Mouse (Mus musculus): ENCODE data around the gene Cds2. TPM values are rescaled to one million over a fixed set of nuclear protein-coding genes. Genes with fewer than 3 reads are reported as not detected.
"Not testable (repeated sequence)": the region's sequence is repeated elsewhere in the genome, so short reads cannot be mapped to it uniquely, and the experiment has no call there.

Cds2 gene
- total RNA-seq (2021), result 10 to 100 TPM; 78.3 to 96.3 TPM

GRCm38 (mm10) chr2:132262879-132263398 lies at the start of gene Cds2:
Gene Cds2 (plus strand): TSS chr2:132263148.
- intact Hi-C loops (cut with DNase I), result loop anchor here (2.0 kb wide), 1 partner anchor 52 kb away; no protein-coding TSS in a partner anchor
- peak; percentile 98 for DNase-seq (ENCODE audit: low spot score)

DNA sequence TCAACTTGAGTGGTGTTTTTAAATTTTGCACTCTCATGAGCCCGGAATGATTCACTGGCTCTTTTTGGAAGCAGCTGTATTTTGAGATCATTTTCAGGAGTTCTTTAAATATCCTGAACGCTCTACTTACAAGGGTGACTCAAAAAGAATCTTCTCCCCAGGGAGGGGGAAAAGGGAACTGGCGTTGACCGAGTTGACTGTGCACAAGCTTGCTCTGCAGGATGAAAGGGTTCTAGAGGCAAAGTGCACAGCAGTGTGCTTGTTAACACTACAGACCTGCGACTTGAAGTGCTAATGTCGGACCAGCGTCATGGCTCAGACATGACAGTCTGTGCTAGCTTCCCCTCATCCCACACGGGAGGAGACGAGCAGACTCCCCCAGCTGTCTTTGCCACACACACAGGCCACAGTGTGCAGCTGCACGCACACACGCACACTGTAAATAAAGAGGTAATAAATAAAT lies 41.3 kb upstream of the Cds2 start:
- no peak for DNase-seq (ENCODE audit: low spot score)
- intact Hi-C loops (cut with DNase I), result no loop called here

- no peak for DNase-seq (ENCODE audit: low spot score)
- intact Hi-C loops (cut with DNase I), result no loop called here
Measured at GRCm38 (mm10) chr2:132224359-132224758, 38.6 kb upstream of the Cds2 start.

GRCm38 (mm10) chr2:132232413-132232945 lies 30.5 kb upstream of the Cds2 start:
- intact Hi-C loops (cut with DNase I), result no loop called here
- no peak for DNase-seq (ENCODE audit: low spot score)

GRCm38 (mm10) chr2:132233985-132234765 lies 28.8 kb upstream of the Cds2 start:
- intact Hi-C loops (cut with DNase I), result no loop called here
- DNase-seq (ENCODE audit: low spot score), result no peak

DNA sequence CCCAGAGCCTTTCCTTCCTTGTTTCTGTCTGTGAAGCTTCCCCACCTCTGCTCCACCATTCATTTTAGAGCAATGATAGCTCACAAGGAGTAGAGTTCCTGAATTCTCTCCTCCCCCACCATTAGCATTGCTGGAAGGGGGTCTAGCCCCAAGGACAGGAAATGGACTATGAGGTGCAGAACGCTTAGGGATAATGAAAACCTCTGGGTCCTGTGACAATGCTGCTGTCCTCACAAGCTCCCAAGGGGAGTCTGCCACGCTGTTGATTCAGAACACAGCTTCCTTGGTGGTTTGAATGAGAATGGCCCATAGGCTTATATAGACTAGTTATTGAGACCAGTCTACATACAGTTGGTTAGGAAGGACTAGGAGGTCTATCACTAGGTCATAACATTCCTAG lies 27.7 kb upstream of the Cds2 start:
- intact Hi-C loops (cut with DNase I), result loop anchor here (5.0 kb wide), 1 partner anchor 413 kb away; no protein-coding TSS in a partner anchor
- no peak for DNase-seq (ENCODE audit: low spot score)

- DNase-seq (ENCODE audit: low spot score), result no peak
- intact Hi-C loops (cut with DNase I), result loop anchor here (5.0 kb wide), 1 partner anchor 414 kb away; no protein-coding TSS in a partner anchor
Measured at GRCm38 (mm10) chr2:132235975-132236374, 27.0 kb upstream of the Cds2 start.

GRCm38 (mm10) chr2:132239434-132239833 lies 23.5 kb upstream of the Cds2 start:
- intact Hi-C loops (cut with DNase I), result loop anchor here (5.0 kb wide), 1 partner anchor 417 kb away; no protein-coding TSS in a partner anchor

DNA sequence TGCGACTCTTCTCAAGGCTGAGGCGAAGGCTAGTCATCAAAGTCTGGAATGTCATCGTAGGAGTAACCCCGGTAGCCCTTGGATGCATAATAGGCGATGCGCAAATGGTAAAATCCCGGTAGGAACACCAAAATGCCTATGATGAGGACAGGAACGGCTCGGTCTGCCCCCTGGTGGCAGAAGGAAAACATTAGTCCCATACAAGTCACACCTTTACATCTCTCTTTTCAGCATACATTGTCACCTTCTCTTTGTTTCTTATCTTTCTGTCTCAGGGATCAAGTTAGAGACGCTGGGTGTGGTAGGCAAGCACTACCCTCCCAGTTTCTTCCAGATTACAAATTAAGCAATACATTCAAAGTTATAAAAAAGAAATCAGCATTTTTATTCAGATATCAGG lies 22.5 kb upstream of the Cds2 start:
- DNase-seq (ENCODE audit: low spot score), result not testable (repeated sequence)
- intact Hi-C loops (cut with DNase I), result loop anchor here (5.0 to 10.0 kb wide), 4 partner anchors 93 to 428 kb away; partner anchors contain the start of gene Slc23a2

More at GRCm38 (mm10) chr2:132239434-132239833, 23.5 kb upstream of the Cds2 start:
- DNase-seq (ENCODE audit: low spot score), result not testable (repeated sequence)

DNA sequence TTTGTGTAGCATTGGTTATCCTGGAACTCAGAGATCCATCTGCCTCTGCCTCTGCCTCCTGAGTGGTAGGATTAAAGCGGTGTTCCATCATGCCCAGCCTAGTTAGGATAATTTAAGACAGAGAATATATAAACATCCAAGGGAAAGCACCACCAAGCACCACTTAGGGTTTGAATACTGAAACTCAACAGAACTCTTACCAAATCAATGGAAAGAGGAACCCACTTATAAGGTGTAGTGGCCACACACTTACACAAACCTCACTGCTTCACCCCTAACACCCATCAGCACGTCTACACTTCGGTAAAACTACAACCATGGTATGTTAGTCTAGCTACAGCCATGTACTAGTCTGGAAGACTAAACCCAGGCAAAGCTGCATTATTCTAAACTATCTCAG lies 19.6 kb upstream of the Cds2 start:
- intact Hi-C loops (cut with DNase I), result loop anchor here (5.0 to 10.0 kb wide), 4 partner anchors 96 to 431 kb away; partner anchors contain the start of gene Slc23a2
- DNase-seq (ENCODE audit: low spot score), result no peak

DNA sequence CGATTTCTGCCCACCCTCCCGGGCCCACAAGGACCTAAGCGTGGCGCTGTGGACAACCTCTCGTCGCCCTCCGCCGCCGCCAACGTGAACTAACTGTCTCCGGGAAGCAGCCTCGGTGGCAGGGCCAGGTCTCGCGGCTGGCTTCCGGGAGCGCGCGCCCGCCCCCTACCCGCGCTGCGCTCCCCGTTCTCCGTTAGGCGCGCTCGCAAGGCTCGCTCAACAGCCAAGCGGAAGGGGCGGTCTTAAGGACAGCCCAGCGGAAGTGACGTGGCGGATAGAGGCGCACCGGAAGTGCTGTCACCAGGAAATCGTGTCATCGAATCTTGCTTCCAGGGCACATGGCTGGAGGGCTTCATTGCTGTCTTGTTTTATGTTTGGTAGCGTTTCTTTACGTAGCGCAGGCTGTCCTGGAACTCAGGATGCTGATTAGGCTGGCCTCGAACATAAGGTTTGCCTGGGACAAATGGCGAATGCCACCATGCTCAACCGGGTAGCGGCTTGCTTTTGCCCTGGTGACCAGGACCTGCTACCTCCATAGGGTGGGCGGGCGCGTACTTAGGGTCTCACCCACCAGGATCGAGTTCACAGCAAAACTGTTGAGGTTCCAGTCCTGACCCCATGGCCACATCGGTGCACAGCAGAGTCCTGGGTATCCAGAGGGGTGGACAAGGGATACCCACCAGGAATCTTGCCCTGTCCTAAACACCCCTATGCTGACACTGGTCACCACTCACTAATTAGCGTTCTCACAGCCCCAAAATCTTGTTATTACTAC lies 15.2 kb upstream of the Cds2 start, which contains the start of gene Tmem230:
Gene Tmem230 (minus strand): TSS at position 269 of the 775 bp plus-strand sequence.
- intact Hi-C loops (cut with DNase I), result loop anchor here (10.0 kb wide), 1 partner anchor 133 kb away; no protein-coding TSS in a partner anchor
- DNase-seq (ENCODE audit: low spot score), result peak; percentile 88

DNA sequence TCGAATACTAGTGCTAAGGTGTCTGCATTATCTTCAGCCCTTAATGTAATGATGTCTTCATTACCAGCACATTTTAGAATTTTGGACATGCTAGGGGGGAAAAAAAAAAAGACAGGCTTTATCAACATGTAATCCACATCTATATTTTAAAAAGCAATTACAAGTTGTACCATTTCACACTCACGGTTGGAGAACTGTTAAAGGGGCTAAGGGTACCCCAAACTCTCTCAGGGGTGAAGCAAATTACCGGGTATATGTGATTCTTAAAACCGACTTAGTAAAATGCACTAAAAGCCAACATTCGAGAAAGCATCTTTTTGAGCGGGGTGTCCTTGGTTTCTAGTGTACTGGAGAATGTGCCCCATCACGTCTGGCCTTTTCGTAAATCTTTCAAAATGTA lies 11.0 kb upstream of the Cds2 start:
- intact Hi-C loops (cut with DNase I), result loop anchor here (10.0 kb wide), 1 partner anchor 563 kb away; the partner anchor contains the start of genes Mcm8 and Trmt6
- DNase-seq (ENCODE audit: low spot score), result no peak

GRCm38 (mm10) chr2:132252542-132253528 lies 10.1 kb upstream of the Cds2 start, which contains the start of gene Pcna:
Gene Pcna (minus strand): TSS chr2:132253314.
- intact Hi-C loops (cut with DNase I), result loop anchor here (10.0 kb wide), 1 partner anchor 562 kb away; the partner anchor contains the start of genes Mcm8 and Trmt6
- DNase-seq (ENCODE audit: low spot score), result peak; percentile 98

GRCm38 (mm10) chr2:132253603-132254002 lies 9.3 kb upstream of the Cds2 start:
- DNase-seq (ENCODE audit: low spot score), result no peak

DNA sequence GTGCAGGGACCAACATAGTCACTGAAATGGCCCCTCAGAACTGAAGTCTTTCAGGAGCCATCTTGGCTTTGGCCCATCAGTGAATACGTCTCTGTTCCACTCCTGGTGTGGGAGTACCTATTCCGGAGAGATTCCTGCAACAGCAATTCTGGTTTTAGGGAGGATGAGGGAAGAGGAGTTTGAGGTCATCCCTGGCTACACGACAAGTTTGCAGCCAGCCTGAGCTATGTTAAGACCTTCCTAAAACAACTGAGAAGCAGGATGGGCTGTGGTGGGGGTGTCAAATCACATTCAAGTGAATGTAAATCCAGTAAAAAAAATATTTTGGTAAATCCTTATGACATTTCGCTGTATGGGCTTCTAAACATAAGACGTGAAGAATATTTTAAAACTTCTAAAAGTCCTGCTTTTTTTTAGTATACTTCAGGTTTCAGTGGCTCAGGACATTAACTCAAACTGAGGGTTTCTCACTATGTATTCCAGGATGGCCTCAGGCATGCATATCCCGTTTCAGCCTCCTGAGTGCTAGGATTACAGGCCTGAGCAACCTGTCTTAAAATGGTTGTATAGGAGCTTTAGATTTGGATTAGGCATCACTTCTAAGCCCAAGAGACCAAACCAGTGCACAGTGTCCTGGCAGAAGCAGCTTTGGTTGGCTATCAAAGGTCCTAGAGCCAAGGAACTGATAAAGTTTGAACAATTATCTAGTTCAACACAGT lies 5.4 kb upstream of the Cds2 start:
- intact Hi-C loops (cut with DNase I), result loop anchor here (10.0 kb wide), 1 partner anchor 557 kb away; the partner anchor contains the start of genes Mcm8 and Trmt6
- no peak for DNase-seq (ENCODE audit: low spot score)

More at GRCm38 (mm10) chr2:132253603-132254002, 9.3 kb upstream of the Cds2 start:
- intact Hi-C loops (cut with DNase I), result loop anchor here (10.0 kb wide), 1 partner anchor 561 kb away; the partner anchor contains the start of genes Mcm8 and Trmt6

GRCm38 (mm10) chr2:132260601-132261000 lies 2.3 kb upstream of the Cds2 start:
- intact Hi-C loops (cut with DNase I), result loop anchor here (2.0 kb wide), 1 partner anchor 224 kb away; no protein-coding TSS in a partner anchor
- no peak for DNase-seq (ENCODE audit: low spot score)

DNA sequence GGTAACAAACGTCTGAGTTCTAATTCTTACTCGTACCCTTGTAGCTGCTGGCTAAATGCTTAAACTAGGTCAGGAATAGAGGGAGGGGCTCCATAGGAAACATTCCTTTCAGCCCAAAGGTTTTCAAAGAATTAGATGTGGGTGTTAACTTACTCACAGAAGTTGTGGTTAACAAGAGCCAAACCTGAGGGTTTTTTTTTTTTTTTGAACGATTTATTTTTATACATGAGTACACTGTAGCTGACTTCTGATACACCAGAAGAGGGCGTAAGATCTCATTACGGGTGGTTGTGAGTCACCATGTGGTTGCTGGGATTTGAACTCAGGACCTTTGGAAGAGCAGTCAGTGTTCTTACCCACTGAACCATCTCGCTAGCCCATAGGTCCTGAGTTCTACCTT lies 773 bp upstream of the Cds2 start:
- intact Hi-C loops (cut with DNase I), result loop anchor here (2.0 kb wide), 1 partner anchor 53 kb away; no protein-coding TSS in a partner anchor
- DNase-seq (ENCODE audit: low spot score), result no peak
